Mouse (Mus musculus): ENCODE data around the gene Icmt.

Gene Icmt

GRCm38 (mm10) chr4:152276389-152277347, 20.4 kb upstream of the Icmt start:
- DNase-seq = no peak

DNA sequence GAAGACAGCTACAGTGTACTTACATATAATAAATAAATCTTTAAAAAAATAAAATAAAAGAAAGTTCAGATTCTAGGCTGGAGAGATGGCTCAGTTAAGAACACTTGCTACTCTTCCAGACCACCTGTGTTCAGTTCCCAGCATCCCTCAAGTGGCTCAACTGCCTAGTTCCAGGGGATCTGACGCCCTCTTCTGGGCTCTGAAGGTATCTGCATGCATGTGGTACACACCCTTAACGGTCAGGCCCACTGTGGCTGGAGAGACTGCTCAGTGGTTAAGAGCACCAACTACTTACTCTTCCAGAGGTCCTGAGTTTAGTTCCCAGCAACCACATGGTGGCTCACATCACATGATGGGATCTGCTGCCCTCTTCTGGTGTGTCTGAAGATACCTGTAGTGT, 19.1 kb upstream of the Icmt start:
- DNase-seq = no peak

DNA sequence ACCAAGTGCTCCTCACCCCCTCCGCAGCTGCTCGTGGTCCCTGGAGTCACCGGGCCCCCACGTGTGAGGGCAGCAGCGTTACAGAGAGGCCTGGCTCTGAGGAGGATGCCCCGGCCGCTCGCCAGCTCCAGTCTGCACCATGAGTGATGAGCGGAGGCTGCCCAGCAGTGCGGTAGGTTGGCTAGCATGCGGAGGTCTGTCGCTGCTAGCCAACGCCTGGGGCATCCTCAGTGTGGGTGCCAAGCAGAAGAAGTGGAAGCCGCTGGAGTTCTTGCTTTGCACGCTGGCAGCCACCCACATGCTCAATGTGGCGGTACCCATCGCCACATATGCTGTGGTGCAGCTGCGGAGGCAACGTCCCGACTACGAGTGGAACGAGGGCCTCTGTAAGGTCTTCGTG, 18.0 kb upstream of the Icmt start:
- DNase-seq = no peak

DNA sequence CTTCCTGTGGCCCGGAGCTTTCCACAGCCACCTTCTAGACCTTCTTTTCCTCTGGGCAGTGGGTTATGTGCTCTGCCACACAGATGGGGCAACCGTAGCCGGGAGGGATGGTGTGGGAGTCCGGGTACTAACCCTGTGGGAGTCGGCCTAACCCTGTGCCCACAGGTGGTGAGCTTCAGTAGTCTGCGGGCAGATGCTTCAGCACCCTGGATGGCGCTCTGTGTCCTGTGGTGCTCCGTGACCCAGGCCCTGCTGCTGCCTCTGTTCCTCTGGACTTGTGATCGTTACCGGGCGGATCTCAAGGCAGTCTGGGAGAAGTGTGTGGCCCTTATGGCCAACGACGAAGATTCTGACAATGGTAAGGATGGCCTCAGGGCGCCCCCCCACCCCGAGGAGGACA, 15.4 kb upstream of the Icmt start:
- no peak for DNase-seq

DNA sequence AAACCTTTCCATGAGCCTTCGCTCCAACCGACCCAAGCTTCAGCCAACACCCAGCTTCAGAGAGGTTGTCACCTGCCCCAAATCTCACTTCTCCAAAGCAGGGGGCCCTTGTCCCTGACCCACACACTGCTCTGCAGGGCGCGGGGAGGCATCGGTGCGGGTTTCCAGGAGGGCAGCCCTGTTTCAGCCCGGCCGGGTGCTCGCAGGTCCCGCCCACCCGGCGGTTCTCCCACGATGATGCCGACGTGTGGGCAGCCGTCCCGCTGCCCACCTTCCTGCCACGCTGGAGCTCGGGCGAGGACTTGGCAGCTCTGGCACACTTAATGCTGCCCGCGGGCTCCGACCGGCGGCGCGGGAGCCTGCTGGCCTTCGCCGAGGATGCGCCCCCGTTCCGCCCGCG, 14.3 kb upstream of the Icmt start:
- DNase-seq = no peak

DNA sequence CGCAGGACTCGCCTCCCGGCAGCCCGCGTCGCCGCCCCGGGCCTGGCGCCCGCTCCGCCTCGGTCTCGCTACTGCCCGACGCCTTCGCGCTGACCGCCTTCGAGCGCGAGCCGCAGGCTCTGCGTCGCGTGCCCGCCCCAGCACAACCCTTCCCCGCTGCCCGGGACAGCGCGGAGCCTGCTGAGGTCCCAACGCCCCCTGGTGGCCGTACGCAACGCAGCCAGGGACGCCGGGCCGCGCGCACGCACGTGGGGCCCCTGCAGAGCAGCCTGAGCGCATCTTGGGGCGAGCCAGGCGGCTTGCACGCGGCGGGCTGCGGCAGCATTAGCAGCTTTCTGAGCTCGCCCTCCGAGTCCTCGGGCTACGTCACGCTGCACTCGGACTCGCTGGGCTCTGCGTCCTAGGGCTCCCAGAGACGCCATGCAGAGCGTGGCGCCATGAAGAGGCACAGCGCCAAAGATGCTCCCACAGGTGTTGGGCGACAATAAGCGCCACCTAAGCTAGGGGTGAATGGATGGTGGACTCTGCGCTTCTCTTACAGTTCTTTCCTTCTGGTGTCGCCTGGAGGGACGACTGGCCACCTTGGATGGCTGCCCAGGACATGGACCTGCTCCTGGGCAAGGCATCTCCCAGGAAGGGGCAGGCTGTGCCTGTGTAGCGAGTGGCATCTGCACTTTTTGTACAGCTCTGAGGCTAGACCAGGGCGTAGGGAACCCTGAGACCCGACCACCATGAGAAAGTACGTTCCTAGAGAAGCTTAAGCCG, 13.7 kb upstream of the Icmt start:
- DNase-seq = peak; percentile 68 to 81

DNA sequence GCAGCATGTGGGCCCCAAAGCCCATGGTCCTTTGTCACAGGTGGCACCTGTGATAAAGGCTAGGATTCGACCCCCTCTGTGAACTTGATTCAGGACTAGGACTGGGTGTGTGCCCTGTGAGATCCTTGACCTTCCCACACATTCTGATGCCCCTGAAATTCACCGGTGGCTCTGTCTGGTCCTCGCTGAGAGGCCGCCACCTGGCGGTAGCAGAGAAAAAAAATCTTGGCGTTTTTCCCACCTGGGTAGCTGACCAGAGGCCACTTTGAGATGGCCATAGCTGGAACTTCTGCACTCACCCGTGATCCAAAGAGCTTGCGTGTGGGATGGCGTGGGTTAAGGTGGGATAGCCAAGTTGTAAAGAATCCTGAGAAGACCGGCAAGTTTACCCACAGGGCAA, 11.5 kb upstream of the Icmt start:
- DNase-seq = peak; percentile 58 to 62

- DNase-seq = no peak
These were observed 10.8 kb upstream of the Icmt start for GRCm38 (mm10) chr4:152286183-152286582.

GRCm38 (mm10) chr4:152286887-152287286, 10.1 kb upstream of the Icmt start:
- DNase-seq = peak; percentile 55 to 72

DNA sequence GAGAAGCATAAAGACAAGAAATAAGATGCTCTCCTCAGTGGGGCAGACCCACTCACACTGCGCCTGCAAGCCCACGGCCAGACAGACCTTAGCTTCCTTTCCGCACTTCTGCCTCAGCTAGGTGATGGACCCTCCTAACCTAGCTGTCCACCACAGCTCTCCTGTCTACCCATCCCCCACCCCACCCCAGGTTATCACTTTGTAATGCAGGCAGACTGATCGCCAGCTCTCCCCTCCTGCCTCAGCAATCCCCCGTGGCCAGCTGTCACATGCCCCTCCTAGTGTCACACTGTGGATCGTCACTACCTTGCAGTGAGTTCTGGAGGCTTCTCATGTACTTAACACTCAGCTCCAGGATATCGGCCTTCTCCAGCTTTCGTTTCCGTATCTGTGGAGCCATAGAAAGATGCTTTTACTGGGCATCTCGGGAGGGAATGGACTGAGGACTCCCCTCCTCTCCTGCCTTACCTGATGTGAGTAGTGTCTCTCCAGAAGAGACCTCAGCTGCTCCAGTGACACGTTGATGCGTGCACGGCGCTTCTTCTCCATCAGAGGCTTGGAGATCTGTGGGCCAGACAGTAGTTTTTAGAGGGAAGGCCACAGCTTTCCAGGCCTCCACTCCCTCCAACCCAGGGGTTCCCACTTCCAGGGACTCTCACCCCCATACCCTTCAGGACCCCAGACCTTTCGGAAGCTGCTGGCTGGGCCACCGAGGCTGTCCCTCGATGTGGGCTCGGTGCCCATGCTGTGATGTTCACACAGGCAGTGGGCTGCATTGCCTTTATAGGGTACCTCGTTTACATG, 9.5 kb upstream of the Icmt start:
- DNase-seq = no peak

DNA sequence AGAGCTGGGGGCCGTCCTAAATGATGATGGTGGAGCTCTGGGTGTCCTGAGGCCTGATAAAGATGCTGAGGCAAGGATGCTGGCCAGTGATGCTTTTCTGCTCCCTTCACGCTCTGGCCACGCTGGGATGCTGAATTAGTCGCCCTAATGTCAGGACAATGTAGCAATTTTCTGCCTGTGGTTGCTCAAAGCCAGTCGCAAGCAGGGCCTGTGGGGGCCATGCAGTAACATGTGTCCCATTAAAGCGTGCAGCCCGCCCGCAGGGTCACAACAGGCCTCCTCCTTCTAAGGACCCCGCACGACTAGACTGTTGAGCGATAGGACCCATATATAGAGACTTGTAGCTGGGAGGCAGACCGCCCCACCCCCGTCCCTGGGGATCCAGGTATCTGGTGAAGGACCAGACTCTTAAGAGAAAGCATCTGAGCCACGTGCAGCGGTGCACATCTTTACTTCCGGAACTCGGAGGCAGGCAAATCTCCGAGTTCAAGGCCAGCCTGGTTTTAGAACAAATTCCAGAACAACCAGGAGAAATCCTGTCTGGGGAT, 8.6 kb upstream of the Icmt start:
- DNase-seq = no peak

DNA sequence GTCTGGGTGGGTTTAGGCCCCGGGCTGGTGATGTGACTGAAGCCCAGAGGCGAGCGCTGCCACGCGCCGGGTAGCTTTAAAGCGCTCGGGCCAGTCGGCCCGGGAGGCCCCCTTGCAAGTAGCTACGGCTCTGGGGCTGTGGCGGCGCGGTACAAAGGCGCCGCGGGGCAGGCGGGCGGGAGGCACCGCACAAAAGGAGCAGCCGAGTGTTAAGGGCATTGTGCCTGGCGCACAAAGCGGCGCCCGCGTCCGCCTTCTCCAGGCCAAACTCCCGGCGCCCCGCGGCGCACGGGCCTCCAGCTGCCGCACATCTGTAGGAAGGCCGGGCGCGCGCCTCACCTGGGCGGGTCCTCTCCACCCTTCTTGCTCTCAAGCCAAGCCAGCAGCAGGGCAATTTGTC, 6.6 kb upstream of the Icmt start:
- no peak for DNase-seq

GRCm38 (mm10) chr4:152290991-152291390, 6.0 kb upstream of the Icmt start:
- no peak for DNase-seq

- no peak for DNase-seq
These were observed 5.5 kb upstream of the Icmt start, which contains the start of gene Hes3 for GRCm38 (mm10) chr4:152291562-152291961. TSS of gene Hes3 (minus strand) at chr4:152291662.

DNA sequence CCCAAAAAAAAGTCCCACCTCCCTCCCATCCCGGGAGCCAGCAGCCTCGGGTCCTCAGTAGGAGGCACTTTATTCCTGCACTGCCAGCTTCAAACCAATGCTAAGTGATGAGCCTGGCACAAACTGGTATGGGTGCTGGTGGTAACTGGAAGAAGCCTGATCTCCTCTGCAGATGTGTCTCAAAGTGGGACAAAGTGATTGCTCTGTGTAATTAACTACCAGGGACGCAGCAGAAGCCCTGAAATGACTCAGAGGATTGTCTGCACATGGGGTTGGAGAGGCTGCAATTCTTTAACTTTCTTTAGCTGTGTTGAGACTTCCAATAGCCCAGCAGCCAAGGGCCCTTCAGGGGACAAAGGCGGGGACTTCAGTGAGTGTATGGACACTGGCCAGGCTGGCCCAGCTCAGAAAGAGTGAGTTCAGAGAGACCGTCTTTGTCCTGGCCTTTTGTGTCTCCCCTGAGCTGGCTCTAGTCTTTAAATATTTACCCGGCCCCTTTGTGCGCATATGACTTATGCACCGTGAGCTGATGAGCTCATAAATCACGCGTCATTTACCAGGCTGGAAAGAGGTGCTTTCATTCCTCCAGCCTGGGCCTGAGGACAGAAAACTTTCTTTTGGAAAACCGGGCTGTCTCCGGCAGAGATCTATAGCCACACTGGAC, 4.8 kb upstream of the Icmt start:
- no peak for DNase-seq

DNA sequence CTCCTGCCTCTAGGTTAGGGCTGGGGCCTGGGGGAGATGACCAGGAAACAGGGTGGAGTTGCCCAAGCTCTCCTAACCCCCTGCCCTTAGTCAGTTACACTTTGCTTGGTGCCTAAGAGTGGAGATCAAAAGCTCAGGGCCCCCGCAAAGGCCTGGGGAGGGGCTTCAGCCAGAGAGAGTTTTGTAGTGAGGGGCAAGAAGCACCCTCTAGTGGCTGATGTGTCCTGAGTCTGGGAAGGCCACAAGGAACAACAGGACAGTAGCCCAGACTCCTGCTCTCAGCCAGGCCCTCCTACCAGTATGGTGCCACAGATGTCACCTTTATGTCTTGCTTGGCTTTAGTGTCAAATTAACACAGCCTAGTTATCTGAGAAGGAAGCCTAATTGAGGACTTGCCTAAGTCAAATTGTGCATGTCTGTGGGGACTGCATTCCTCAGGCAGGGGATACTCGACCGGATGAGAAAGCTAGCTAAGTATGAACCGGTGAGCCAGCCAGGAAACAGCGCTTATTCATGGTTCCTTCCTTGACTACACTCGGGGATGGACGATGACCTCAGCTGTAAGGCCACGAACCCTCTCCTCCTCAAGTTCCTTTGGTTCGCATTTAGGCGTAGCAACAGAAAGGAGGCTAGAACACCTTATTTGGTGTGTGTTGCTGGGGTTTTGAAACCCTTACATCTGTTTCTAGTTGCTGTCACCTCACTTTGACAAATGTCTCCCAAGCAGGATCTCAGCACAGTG, 2.7 kb upstream of the Icmt start:
- DNase-seq = no peak

DNA sequence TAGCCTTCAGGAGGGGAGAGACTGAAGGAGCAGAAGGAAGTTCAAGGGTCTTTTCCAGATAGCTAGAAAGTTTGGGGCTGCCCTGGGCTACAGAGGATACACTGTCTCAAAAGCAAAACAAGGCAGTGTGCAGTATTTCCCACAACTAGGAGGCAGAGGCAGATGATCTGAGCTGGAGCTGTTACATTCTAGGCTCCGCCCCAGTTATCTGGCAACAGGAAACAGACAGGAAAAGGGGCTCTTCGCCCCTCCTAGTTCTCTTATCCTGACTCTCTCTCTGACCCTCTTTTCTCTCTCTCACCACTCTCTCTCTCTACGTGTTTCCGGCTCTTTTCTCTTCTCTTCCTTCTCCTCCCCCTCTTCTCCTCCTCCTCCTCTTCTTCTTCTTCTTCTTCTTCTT, 1.1 kb upstream of the Icmt start:
- no peak for DNase-seq

DNA sequence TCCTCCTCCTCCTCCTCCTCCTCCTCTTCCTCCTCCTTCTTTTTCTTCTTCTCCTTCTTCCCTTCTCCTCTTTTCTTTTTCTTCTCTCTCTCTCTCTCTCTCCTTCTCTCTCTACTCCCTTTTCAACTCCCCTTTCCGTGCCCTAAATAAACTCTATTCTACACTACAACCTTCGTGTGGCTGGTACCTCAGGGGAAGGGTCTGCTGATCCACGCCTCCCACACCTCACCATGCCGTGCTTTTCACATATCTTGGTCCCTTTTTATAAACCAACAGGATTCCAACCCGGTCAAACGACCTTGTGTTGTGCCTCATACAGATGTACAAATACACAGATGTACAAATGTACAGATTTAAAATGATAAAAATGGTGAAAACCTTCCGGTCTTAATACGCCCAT, 656 bp upstream of the Icmt start:
- no peak for DNase-seq

GRCm38 (mm10) chr4:152298836-152299235, 1.8 kb downstream of the Icmt start:
- DNase-seq = no peak

- no peak for DNase-seq
These were observed 3.3 kb downstream of the Icmt start for GRCm38 (mm10) chr4:152300375-152300774.

DNA sequence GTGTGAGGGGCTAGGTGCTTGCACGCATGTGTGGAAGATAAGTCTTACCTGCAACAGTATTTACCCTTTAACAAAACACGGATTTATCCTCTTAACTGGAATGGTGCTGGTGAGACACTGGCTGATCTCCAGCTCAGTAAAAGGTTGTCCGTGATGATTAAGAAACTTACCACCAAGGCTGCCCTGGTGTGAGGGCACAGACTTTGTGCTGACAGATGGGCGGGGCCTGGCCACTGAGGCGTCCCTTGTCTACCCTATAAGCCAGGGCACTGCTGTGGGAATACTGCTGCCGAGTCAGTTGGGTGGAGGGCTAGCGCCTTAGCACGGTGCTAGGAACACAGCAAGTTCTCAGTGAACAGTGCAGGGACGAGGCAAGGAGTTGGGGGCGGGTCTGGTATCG, 5.0 kb downstream of the Icmt start:
- peak; percentile 61 to 64 for DNase-seq

- DNase-seq = peak; percentile 61 to 75
These were observed 6.1 kb downstream of the Icmt start for GRCm38 (mm10) chr4:152303172-152303571.

All from kidney, adult 8-10 months (tissue).